Mouse (Mus musculus): Measurements from ENCODE around the gene Hoxb5.

The Hoxb5 gene

DNA sequence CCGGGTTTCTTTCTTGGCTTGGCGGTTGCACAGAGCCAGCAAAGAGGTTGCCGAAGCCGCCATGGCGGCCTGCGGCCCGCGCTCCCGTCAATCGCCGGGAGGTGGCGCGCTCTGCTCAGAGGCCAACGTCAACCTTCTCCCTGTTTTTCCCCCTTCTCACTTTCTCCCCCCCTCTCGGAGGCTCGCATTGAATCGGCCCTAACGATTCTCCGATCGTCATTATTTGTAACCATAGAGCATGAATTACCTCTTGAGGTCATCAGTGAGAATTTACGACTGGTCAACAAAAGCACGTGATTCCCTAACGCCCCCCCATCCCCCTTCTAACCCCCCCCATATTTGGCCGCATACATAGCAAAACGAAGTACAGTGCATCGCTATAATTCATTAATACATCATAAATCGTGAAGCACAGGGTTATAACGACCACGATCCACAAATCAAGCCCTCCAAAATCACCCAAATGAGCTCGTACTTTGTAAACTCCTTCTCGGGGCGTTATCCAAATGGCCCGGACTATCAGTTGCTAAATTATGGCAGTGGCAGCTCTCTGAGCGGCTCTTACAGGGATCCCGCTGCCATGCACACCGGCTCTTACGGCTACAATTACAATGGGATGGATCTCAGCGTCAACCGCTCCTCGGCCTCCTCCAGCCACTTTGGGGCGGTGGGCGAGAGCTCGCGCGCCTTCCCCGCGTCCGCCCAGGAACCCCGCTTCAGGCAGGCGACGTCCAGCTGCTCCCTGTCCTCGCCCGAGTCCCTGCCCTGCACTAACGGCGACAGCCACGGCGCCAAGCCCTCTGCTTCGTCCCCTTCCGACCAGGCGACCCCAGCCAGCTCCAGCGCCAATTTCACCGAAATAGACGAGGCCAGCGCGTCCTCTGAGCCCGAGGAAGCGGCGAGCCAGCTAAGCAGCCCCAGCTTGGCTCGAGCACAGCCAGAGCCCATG is at the start of gene Hoxb5:
Gene Hoxb5, plus strand, starts transcription at position 186 of the 949 bp plus-strand sequence.
- DNase-seq (ENCODE audit: low read depth, low spot score): no peak

- DNase-seq (ENCODE audit: low read depth, low spot score): no peak
Observed at GRCm38 (mm10) chr11:96254221-96254620, 48.9 kb upstream of the Hoxb5 start.

- no peak for DNase-seq (ENCODE audit: low read depth, low spot score)
Observed at GRCm38 (mm10) chr11:96255111-96255995, 47.8 kb upstream of the Hoxb5 start.

DNA sequence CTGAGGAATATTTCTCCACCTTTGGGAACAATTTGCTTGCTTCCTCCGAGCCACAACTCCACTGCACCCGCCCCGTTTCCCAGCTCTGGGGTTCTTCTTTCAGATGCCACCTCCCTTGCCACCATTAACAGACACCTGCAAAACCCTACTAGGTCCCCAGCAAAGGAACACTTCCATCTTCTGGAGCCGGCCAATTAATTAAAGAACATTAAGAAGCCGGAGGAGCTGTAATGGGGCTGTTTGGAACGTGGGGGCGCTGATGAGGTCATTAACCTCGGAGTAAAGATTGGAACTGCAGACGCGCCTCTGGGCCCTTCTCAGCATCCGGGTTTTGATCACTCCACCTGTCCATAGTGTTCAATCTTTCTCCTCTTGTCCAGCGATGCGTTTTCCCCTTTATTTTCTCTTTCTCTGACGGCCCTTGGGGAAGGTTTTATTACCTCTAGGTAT is 47.1 kb upstream of the Hoxb5 start:
- no peak for DNase-seq (ENCODE audit: low read depth, low spot score)

DNA sequence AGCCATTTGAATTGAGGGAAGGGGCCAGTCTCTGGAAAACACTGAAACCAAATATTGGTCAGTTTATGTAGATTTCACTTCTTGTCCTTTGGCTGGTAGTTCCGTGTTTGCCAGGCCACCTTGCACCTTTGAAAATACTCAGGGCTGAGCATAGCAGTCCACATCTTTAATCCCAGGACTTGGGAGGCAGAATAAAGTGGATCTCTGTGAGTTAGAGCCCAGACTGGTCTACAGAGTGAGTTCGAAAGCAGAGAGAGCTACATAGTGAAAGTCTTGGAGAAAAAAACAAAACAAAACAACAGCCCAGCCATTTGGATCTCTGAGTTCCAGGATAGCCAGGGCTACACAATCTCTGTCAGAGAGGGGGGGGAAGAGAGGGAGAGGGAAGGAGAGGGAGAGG is 46.0 kb upstream of the Hoxb5 start:
- no peak for DNase-seq (ENCODE audit: low read depth, low spot score)

DNA sequence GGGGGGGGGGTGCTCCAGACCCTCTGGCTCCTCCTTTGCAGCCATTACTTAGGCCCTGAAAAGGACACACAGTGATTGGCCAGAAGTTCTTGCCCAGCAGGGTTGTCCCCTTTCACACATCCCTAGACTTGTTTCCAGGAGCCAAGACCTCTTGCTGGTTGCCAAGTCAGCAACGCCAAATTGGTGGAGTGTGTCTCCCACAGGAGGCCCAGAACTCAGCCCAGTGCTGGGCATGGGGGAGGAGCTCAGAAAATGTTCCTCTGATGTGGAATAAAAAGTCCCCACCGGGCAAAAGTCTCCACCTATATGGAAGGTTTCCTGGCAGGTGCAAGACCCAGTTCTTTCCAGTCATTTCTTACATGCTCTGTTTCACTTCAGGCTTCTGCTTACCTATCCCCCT is 44.1 kb upstream of the Hoxb5 start:
- DNase-seq (ENCODE audit: low read depth, low spot score): no peak

DNA sequence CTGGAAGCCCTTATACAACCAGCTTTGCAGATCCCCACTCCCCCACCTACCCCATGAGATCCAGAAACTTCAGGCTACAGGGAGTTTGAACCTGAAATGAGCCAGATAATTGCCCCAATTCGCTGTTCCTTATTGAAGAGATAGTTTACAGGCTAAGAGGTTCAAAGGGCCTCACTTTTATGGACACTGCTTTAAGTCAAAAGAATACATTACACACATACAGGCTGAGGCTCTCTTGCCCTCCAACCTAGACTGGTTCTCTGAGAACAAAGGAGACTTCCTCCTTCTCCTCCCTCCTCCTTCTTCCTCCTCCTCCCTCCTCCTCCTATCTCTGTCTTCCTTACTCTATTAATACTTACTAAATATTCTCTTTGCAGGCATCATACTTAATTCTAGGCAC is 43.6 kb upstream of the Hoxb5 start:
- DNase-seq (ENCODE audit: low read depth, low spot score): no peak

DNA sequence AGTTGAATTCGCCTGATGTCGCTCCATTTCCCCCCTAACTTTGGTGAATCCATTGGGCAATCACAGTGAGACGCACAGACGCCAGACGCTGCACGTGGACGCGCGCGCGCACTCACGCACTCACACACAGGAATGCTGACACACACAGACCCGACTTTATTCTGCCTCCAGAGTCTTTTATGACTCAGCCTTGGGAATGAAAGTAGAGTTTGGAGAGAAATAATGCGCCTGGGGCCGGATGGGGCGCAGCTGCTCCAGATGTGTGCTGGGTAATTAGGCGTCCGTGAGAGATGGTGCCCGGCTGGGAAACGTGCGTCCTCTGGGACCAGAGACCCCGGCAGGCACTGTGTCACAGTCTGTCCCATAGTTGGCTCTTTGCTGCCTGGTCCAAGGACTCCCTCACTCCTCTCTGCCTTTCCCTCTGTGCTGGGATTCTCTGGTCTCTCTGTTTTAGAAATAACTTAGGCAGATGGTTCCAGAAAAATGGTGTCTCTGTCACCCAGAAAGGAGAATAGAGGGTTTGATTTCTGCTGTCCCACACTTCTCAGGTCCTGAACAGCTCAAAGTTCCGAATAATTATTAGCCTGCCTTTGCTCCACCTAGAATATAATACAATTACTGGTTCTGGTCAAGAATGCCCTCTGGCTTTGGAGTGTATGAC is 42.7 kb upstream of the Hoxb5 start:
- DNase-seq (ENCODE audit: low read depth, low spot score): no peak

- no peak for DNase-seq (ENCODE audit: low read depth, low spot score)
Observed at GRCm38 (mm10) chr11:96261323-96261890, 41.7 kb upstream of the Hoxb5 start.

- DNase-seq (ENCODE audit: low read depth, low spot score): no peak
Observed at GRCm38 (mm10) chr11:96262262-96262830, 40.8 kb upstream of the Hoxb5 start.

DNA sequence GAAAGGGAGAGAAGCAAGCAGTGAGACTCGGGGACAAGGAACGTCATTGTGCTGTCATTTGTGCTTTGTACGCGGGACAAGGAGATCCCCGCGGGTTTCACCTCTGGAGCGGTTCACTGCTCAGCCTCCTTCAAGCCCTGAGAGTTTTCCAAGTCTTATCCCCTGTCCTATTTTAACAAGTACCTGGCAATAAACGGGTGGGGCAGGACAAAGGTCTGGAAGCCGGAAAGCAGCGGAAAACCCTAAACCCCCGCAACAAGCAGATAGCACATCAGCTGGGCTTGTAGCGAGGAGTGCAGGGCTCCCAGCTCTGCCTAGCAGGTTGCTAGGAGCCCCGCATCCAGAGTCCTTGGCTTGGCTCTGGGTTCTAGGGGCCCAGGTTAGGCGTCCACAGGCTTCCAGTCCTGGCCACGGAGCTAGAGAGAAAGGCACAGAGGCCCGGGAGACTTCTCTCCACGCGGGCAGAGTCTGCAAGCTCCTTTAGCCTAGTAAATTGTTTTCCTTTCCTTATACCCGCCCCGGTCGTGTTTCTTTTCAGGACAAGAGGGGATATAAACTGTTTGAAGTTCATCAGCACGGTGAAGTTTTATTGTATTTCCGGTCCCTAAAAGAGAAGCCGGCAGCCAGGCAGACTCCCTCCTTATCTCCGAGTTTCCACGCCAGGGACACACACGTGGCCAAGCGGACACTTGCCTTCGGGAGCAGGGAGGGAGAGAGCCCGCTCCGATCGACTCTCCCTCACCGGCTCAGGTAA is 39.3 kb upstream of the Hoxb5 start:
- DNase-seq (ENCODE audit: low read depth, low spot score): no peak

- no peak for DNase-seq (ENCODE audit: low read depth, low spot score)
Observed at GRCm38 (mm10) chr11:96264390-96265020, 38.6 kb upstream of the Hoxb5 start.

DNA sequence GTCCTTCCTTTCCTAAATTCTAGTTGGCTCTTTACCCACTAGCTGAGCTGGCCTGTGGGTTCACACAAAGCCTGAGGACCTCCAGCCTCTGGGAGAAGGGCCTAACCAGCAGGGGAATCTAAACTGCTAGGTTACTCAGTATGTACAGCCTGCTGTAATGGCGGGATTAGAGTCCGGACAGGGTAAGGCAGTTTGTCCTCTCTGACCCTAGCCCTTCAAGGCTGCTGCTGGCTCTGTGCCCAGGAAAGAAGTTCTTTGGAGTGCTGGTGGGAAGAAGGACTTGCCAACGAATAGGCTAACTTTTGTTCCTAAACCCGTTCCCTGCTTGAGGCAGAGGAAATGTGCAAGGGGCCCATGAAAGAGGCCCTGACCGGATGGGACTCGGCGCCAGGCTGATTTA is 37.2 kb upstream of the Hoxb5 start:
- no peak for DNase-seq (ENCODE audit: low read depth, low spot score)

- DNase-seq (ENCODE audit: low read depth, low spot score): no peak
Observed at GRCm38 (mm10) chr11:96267021-96267920, 35.9 kb upstream of the Hoxb5 start.

DNA sequence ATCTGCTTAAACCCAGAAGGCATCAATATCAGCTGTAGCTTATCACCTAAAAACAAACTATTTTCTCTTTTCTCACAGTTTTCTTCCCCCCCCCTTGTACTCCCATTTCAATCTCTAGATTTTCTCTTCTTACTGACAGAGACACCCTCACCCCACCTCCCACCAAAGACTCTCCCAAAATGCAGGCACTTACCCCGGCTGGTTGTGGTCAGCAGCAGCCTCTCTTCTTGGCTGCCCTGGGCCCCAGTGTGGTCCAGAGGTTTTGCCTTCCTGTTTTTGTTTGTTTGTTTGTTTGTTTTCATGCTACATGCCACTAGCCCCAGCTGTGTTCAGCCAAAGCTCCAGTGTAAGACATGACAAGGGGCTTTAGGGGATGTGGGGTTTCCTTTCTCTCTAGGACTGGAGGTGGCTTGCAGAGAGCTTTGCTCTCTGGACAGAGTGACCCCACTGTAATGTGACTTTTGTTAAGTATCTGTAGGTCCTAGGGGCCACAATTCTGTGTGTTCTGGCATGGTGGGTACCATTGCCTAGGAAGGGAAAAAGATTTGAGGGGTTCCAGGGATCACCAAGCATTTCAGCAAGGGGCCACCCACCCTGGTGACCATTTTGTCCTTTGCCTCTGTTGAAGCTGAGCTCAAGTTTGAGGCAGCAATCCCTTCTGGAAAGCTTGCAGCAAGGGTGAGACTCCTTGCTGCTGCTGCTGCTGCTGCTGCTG is 34.9 kb upstream of the Hoxb5 start:
- DNase-seq (ENCODE audit: low read depth, low spot score): no peak

- DNase-seq (ENCODE audit: low read depth, low spot score): no peak
Observed at GRCm38 (mm10) chr11:96269869-96270268, 33.3 kb upstream of the Hoxb5 start.

DNA sequence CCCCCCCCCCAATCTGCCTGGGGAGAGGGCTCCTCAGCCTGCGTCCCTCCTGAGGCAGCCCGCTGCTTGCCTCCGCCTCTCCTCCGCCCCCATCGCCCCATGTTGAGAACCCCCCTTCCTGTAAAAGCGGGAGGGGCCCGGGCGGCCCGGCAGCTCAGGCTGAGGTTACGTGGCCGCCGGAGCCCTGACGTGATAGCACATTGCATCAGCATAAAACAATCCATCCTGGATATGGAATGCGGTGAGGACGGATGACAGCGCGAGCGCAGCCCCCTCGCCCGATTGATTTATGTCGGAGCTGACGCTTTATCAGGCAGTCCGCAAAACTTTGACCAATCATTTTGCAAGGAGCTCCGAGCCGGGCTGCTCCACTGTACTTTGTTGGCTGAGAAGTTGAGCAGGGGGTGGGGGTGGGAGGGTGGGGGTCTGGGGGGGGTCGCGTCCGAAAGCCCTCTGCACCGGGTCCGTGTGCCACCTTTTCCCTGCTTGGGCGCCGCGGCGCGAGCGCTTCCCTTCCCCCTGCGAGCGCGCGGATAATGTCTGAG is 32.1 kb upstream of the Hoxb5 start, which contains the start of gene Hoxb9:
Gene Hoxb9, plus strand, starts transcription at position 462 of the 545 bp plus-strand sequence.
- no peak for DNase-seq (ENCODE audit: low read depth, low spot score)

DNA sequence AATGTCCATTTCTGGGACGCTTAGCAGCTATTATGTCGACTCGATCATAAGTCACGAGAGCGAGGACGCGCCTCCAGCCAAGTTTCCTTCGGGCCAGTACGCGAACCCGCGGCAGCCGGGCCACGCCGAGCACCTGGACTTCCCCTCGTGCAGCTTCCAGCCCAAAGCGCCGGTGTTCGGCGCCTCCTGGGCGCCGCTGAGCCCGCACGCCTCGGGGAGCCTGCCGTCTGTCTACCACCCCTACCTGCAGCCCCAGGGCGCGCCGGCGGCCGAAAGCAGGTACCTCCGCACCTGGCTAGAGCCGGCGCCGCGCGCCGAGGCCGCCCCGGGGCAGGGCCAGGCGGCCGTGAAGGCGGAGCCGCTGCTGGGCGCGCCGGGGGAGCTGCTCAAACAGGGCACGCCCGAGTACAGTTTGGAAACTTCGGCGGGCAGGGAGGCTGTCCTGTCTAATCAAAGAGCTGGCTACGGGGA is 31.6 kb upstream of the Hoxb5 start:
- DNase-seq (ENCODE audit: low read depth, low spot score): no peak
